Mouse (Mus musculus): ENCODE measurements at regions not wholly inside any gene's neighbourhood (a gene's known extent, or its start where the extent isn't known, plus 50 kb on each side); places are given as distances from the start of the nearest gene placed in this dataset.

DNA sequence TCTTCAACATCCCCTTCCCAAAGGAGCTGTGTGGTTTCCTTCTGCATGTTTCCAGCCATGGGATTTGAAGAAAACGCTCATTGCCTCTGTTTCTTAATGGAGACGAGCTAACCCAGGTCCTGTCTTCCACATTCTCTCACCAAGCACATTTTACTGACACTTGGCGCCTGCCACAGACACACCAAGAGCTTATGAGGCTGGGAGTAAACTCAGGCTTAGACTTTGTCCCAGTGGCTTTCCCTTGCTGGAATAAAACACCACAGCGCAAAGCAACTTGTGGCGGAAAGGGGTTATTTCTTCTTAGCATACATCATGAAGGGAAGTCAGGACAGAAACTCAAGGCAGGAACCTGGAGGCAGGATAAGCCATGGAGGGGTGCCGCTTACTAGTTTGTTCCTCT is 184.5 kb upstream of the Hes1 start:
- DNase-seq, result no peak

DNA sequence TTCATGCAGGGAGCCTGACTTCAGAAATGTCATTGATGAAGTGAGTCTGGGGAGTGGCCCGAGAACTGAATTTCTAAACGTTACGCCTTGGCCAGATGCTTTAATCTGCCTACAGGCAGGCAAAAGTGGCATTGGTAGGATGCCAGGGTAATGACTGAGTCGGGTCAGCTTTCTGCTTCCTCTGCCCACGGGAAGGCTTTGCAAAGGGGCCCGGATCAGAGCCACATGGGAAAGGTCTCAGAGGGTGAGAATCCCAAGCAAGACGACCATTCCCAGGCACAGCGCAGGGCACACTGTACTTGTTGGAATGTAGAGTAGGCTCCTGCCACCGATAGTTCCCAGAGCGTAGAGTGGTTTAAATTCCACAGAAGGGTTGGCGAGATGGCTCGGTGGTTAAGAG is 182.7 kb upstream of the Hes1 start:
- DNase-seq, result no peak

DNA sequence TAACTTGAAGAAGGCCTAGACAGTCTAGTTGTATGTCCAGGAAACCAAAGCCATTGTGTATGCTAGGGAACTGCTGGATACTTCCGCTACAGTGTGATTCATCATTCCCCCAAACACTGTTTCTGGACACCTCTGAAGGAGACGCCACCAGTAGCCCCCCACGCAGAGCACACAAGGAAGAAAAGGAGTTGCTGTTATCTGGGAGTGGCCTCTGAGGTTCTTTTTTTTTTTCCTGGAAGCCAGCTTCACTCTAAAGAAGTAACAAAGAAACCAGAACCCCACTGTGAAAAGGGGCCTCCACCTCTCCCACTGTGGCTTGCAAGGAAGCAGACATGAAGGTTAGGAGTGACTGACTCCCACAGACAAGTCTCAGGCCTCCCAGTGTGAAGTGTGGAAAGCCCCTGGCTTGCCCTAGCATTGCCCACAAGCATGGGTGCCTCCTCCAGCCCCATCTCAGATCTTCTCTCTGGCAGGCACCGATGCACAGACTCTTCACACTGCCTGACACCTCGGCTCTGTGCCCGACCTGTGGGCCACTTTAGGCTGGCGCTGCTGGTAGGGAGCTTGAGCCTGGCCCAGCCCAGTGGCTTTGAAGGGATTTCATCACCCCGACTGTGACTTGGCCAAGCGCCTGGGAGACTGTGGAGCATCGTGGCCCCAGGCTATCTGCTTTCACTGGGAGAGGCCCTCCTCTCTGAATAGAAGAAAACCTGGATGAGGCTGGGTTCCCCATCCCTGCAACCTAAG is 181.8 kb upstream of the Hes1 start:
- DNase-seq, result no peak

GRCm38 (mm10) chr16:29883252-29883992 is 180.8 kb upstream of the Hes1 start:
- no peak for DNase-seq

- no peak for DNase-seq
These were observed 179.3 kb upstream of the Hes1 start for GRCm38 (mm10) chr16:29884899-29885298.

DNA sequence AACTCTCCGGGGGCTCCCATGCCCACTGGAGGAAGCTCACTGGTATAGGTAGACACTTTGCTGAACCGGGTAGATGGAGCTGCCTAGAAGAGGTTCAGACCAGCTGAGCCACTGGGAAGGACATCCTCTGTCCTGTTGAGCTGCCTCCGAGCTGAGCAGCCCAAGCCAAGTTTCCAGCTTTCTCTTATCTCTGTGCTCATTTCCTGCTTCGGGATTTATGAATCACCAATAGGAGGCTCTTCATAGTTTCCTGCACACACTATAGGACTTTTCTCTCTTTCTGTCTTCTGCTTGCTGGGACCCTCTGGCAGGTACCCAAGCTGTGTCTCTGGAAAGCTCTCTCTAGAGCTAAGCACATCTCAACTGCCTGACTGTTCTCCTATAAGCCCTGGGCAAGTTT is 177.4 kb upstream of the Hes1 start:
- no peak for DNase-seq

- no peak for DNase-seq
These were observed 174.8 kb upstream of the Hes1 start for GRCm38 (mm10) chr16:29889346-29889745.

GRCm38 (mm10) chr16:29891472-29891871 is 172.7 kb upstream of the Hes1 start:
- DNase-seq, result no peak

GRCm38 (mm10) chr16:29893871-29894828 is 170.0 kb upstream of the Hes1 start:
- DNase-seq, result no peak

DNA sequence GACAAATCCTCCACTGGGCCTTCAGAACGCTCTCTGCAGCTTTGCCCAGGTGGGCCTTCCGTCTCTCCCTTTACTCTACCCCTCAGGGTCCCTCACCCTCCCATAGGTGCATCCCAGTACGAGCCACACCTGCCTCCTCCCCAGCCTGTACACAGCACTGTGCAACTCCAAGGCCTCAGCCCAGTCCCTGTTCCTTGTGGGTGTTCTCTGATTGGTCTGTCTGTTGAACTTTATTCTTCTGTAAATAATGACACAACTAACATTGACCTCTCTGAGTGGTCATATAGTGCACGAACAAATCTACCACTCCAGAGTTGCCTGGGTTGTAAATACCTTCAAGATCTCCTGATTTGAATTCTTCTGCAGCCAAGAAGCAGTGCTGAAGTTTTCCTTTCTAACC is 167.8 kb upstream of the Hes1 start:
- no peak for DNase-seq

- DNase-seq, result no peak
These were observed 160.7 kb upstream of the Hes1 start for GRCm38 (mm10) chr16:29903510-29903909.

GRCm38 (mm10) chr16:29904183-29904775 is 159.9 kb upstream of the Hes1 start:
- DNase-seq, result no peak

DNA sequence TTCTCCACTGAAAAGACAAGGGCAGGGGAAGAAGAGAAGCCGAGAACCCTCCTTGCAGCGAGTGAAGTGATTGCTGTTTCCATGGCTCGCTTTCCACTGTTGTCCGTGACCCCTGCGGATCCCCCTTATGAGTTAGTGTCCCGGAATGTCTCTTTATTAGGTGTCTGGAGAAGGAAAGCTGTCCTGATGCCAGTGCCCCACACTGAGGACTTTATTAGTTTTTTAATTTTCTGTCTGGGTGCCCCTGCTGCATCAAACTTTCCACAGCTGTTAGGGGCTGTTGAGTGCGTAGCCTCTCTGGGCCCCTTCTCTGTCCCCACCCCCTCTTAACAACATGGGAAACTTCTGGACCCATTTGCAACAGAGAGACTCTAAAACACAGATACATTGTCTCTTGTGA is 156.9 kb upstream of the Hes1 start:
- no peak for DNase-seq

- DNase-seq, result no peak
These were observed 156.2 kb upstream of the Hes1 start for GRCm38 (mm10) chr16:29908031-29908430.

DNA sequence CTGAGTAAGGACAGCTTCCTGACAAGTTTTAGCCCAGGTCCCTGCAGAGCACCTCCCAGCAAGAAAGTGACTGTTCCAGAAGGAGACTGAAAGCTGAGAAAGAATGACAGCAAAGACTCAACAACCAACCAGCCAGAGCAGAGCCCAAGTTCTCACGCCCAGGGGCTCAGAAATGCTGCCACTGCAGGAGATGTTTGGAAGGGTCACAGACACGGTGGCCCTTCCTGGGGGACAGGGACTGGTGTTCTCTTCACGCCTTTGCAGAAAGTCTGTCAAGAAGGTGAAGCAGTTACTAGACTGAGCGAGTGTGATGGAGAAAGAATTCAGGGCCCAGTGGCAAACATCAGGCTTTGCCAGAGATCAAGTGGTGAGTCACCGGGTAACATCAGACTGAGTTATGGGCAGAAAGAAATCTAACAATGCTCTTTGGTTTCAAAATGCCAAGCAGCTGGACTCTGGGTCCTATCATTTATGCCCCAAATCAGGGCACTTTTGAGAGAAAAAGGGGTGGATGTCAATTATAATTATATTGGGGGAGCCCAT is 154.2 kb upstream of the Hes1 start:
- DNase-seq, result no peak

DNA sequence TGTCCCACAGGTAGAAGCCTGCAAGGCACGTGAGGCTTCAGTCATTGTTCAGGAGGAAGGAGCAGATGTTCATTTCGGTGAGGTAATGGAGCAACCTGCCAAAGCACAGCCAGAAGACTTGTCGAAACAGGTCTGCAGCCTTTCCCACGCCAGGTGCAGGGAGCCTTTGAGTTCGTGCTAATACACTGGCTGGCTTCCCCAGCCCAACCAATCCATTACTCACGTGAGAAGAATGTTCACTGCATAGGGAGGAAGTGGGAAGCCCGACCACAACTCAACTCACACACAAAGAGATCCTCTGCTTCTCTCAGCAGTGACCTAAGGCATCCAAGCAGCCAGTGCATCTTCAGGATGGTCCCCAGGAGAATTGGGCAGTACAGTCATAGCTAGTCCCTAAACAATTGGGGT is 153.0 kb upstream of the Hes1 start:
- DNase-seq, result no peak

DNA sequence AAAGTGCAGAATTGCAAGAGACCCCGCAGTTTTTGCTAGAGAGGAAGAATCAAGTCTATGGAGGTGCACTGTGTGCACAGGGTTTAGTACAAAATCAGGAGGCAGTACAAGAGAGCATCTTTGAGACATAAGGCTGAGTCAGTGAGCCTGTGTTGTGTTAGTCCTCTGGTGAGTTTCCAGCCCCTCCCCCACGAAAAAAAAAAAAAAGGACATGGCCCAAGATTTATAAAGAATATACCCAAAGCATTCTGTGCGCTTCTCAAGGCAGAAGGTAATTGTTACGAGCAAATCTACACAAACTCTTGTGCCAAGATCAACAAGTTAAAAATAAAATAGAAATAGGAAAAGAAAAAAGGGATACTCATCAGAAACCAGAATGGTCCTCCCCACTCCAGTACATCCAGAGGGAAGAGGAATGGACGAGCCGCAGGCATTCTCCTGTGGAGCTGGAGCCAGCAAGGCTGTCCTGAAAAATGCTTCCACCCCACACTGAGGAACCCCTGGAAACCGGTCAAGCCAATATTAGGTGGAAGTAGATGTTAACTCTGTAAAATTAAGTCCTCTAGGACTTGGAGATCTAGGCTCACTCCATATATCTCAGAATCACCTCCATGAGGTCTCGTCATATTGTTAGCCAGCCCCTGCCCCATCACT is 150.7 kb upstream of the Hes1 start:
- no peak for DNase-seq

DNA sequence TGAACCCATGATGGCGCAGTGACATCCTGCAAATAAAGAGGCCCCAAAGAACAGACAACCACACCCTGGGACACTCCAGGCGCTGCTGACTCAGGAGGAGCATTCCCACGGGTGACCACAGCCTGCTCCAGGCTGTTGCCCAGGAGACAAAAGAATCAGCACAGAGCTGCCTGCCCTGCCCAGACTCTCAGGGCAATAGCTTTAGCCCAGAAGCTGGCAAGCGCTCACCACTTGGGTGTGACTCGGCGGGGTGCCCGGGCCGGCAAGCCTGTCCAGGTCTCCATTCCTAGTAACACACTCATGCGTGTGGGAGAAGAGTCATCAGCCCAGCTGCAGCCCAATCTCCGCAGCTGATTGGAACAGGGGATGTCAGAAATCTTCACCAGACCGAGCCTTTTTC is 148.8 kb upstream of the Hes1 start:
- no peak for DNase-seq

GRCm38 (mm10) chr16:29917989-29918388 is 146.2 kb upstream of the Hes1 start:
- DNase-seq, result no peak

GRCm38 (mm10) chr16:29918396-29918795 is 145.8 kb upstream of the Hes1 start:
- DNase-seq, result no peak

GRCm38 (mm10) chr16:29920940-29921339 is 143.2 kb upstream of the Hes1 start:
- no peak for DNase-seq

DNA sequence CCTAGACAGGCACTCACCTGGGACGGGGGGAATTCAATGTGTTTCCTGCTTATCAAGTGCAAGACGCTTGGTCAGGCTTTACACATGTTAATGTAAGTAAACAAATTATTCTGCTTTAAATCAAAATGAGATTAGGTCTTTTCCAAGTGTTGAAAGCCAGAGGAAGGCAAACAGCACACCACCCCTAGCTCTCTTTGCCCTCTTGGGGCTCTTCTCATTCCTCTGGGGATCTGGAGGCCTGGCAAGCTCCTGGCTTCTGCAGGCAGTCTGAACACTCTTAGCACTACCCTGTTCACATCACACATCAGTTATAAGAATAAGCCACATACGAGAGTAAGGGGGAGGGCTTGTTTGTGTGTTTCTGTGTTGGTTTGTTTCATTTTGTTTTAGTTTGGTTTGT is 142.8 kb upstream of the Hes1 start:
- DNase-seq, result no peak
